Mouse (Mus musculus) intestine, embryonic 14.5 days (tissue): ENCODE measurements at regions not wholly inside any gene's neighbourhood (a gene's known extent, or its start where the extent isn't known, plus 50 kb on each side); places are given as distances from the start of the nearest gene placed in this dataset.

Experiments used
- ATAC-seq: fragments of 200-750 bp; cut with Nextera tagmentation; replicated peaks from 2 replicates; pipeline ENCODE4 v1.8.0; 2017; ENCODE audit warnings: low read depth, moderate number of reproducible peaks, moderate TSS enrichment, moderate library complexity; ENCODE audit not compliant: low FRiP score, low TSS enrichment
- DNase-seq: peaks from one replicate; pipeline ENCODE4 v3.0.0-alpha.2; 2018; ENCODE audit warnings: low spot score
- H3K27ac ChIP-seq: fragments of 300-500 bp; sonication (generic); 2 replicates; pipeline ENCODE4 v1.5.1; 2014; ENCODE audit warnings: low read depth, mild to moderate bottlenecking, control low read depth
- H3K27me3 ChIP-seq: fragments of 300-500 bp; sonication (generic); replicated peaks from 2 replicates; pipeline ENCODE4 v1.6.1; 2014; ENCODE audit warnings: low read length, control low read depth; ENCODE audit not compliant: control insufficient read depth, insufficient read depth
- H3K36me3 ChIP-seq: fragments of 300-500 bp; sonication (generic); 2 replicates; pipeline ENCODE4 v1.6.1; 2014; ENCODE audit warnings: low read length, control low read depth; ENCODE audit not compliant: control insufficient read depth, insufficient read depth
- H3K4me1 ChIP-seq: fragments of 300-500 bp; sonication (generic); replicated peaks from 2 replicates; pipeline ENCODE4 v1.6.1; 2014; ENCODE audit warnings: low read length, control low read depth, mixed read lengths; ENCODE audit not compliant: control insufficient read depth, insufficient read depth
- H3K4me2 ChIP-seq: fragments of 300-500 bp; sonication (generic); 2 replicates; pipeline ENCODE4 v1.6.1; 2014; ENCODE audit warnings: low read length
- H3K4me3 ChIP-seq: fragments of 300-500 bp; sonication (generic); 2 replicates; pipeline ENCODE4 v1.5.1; 2014; ENCODE audit warnings: low read depth, low read length, control low read depth, mixed read lengths
- H3K9ac ChIP-seq: fragments of 300-500 bp; sonication (generic); 2 replicates; pipeline ENCODE4 v1.6.1; 2014; ENCODE audit warnings: mild to moderate bottlenecking, low read length
- H3K9me3 ChIP-seq: fragments of 300-500 bp; sonication (generic); 2 replicates; pipeline ENCODE4 v1.6.1; 2016; ENCODE audit warnings: low read length, control low read depth; ENCODE audit not compliant: control insufficient read depth
- WGBS: fragments of 180-500 bp; shearing (Covaris S2); extraction: QIAGEN DNeasy Blood & Tissue Kit; methylation state at CpG from one replicate; pipeline ENCODE4 v1.1.7; 2014; 5-methylcytosine and 5-hydroxymethylcytosine counted together

DNA sequence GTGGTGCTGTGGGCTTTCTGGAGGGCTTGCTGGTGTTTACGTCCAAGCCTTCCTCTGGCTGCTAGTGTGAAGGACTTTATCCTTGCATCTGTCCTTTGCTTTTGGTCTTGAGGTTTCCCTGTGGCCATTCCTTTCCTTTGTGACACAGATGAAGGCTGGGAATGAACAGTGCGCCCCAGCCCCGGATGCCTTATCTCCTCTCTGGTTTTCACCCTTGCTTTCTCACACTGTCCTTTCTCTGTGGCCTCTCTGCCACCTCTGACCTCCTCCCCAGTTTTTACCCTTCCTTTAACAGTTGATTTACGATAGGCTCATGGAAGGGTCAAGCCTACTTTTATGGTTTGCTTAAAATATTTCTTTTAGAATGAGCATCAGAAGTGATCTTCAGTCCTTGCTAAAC, 53.2 kb downstream of the Gas1 start:
- H3K27ac ChIP-seq: no peak overlapping the region
- H3K4me1 ChIP-seq: peaks cover 15% of the 10 kb centered on the region
- no peak overlapping the region for H3K4me2 ChIP-seq
- no peaks in the 10 kb centered on the region for H3K27me3 ChIP-seq
- H3K36me3 ChIP-seq: no peaks in the 10 kb centered on the region
- no peak overlapping the region for H3K9ac ChIP-seq
- no peaks in the 10 kb centered on the region for H3K9me3 ChIP-seq
- DNase-seq: no peak
- ATAC-seq: no peak
- H3K4me3 ChIP-seq: no peak overlapping the region
- 40% methylated on average over 4 of the region's 4 CpGs for WGBS

DNA sequence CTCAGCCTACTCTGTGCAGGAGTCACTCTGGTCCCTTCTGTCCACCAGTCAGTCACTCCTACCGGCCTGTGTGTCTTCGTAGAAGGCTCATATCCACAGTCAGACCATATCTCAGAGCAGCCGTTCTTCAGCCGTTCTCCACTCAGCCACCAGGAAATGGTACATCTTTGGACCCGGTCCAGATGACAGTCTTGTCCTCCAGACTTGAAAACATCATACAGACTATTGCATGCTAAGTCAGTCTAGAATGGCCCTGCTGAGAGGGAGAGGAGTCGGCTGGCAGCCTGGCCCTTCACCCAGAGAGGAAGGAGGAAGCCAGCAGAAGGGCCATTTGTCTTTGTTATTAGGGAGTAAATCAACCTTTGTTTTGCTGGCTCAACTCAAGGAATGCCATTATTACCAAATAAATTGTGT, 54.0 kb downstream of the Gas1 start:
- no peak overlapping the region for H3K4me2 ChIP-seq
- H3K27me3 ChIP-seq: no peaks in the 10 kb centered on the region
- H3K27ac ChIP-seq: no peak overlapping the region
- H3K4me3 ChIP-seq: no peak overlapping the region
- H3K9ac ChIP-seq: no peak overlapping the region
- WGBS: 30% methylated on average over 6 of the region's 6 CpGs
- no peak for ATAC-seq
- H3K9me3 ChIP-seq: no peaks in the 10 kb centered on the region
- H3K4me1 ChIP-seq: peaks cover 15% of the 10 kb centered on the region
- DNase-seq: no peak
- H3K36me3 ChIP-seq: no peaks in the 10 kb centered on the region

DNA sequence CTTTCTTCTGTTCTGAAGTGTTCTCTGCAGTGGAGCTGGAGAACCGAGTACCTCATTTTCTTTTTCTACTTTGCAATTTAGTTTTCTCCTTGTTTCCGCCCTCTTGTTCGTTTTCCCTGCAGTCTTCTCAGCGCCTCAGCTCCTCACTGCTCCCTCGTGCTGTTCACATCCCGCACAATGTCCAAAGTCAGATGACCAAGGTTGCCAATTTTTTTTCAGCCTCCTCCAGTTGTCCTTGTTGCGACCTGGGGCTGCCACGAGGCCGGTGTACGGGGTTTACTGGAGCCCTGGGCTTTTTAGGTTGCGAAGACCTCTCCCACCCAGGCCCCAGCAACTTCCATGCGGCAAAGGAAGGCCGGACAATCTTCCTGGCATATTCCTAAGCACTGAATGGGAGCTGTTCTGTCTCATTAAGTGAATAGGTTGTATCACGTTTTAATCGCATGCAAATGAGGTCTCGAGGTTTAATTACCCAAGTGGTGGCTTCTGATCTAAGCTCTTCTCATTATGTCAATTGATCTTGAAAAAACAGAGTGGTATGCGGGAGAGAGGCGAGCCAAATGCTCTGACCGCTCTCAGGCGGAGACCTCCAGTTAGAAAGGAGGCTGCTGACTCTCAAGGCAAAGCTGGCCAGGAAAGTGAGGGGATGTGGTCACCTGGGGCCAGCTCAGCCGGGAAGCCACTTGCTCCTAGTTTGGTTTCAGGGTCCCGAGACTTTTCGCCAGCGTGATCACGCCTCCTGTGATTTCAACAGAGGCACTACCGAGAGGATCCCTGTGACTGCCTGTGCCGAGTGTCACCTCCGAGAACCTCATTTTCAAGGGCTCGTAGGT, 54.6 kb downstream of the Gas1 start:
- H3K4me2 ChIP-seq: no peak overlapping the region
- DNase-seq (no peak), ATAC-seq (no peak)
- no peaks in the 10 kb centered on the region for H3K27me3 ChIP-seq
- peaks cover 15% of the 10 kb centered on the region for H3K4me1 ChIP-seq
- H3K9ac ChIP-seq: no peak overlapping the region
- no peaks in the 10 kb centered on the region for H3K36me3 ChIP-seq
- no peaks in the 10 kb centered on the region for H3K9me3 ChIP-seq
- H3K27ac ChIP-seq: no peak overlapping the region
- WGBS: 58% methylated on average over 29 of the region's 29 CpGs
- H3K4me3 ChIP-seq: no peak overlapping the region

DNA sequence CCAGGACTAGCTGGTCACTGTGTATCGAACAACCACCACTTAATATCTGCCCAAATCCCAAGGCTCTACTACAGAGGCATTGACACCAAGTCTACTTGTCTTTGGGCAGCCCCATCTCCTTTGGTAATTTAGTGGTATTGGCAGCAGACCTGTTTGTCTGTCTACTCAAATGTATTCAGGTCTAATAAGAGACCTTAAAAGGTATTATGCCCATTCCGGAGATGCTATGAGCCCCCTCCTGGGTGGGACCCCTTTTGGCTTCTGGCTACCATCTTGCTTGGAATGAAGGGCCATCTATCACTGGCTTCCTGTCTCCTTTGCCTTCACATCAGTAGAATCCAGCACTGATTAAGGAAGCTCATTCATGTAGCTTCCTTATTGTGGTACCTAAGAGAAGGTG, 65.7 kb downstream of the Gas1 start:
- Histone ChIP-seq H3K27me3 (no peaks in the 10 kb centered on the region), H3K27ac (no peak overlapping the region)
- DNase-seq: no peak

DNA sequence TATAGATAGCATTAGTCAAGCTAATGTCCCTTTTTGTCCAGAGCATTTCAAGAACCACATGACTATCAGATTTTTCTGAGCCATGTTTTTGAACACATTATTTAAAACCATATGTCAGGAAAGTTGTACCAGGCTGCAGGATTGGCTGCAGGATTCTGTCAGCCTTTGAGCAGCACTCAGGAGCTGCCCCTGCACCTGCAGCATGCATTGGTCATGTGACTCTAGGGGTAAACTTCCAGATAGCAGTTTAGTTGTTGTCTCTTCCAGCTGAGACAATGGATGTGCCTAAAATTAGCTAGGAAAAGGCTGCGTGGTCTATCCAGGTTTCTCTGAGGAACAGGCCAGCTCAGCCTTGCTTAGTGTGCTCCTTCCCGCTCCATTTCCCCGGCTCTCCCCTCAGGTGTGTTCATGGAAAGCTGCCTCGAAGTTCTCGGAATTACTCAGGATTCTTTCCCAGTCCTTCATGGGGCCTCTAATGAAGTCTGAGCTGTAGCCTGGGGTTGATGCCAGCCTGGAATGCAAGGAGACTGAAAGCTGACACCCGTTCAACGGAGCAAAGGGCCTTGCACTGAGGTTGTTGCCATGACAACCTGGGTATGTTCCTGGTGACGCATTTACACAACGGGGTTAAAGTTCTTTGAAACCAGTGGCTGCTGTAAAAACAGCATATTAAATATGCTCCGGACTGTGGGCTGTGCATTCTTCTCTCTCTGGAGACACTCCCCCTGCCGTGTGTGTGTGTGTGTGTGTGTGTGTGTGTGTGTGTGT, 66.9 kb downstream of the Gas1 start:
- no peak overlapping the region for H3K9ac ChIP-seq
- DNase-seq (peak; percentile 76), ATAC-seq (peak; percentile 95)
- no peaks in the 10 kb centered on the region for H3K9me3 ChIP-seq
- no peaks in the 10 kb centered on the region for H3K36me3 ChIP-seq
- WGBS: 4% methylated on average over 11 of the region's 11 CpGs
- peak overlapping the region; percentile 31 for H3K4me2 ChIP-seq
- H3K27ac ChIP-seq: peak overlapping the region; percentile 69
- no peaks in the 10 kb centered on the region for H3K27me3 ChIP-seq
- H3K4me3 ChIP-seq: no peak overlapping the region
- peaks cover 4% of the 10 kb centered on the region for H3K4me1 ChIP-seq

More for the DNA sequence above, 65.7 kb downstream of the Gas1 start:
- no peak for ATAC-seq
- no peak overlapping the region for H3K9ac ChIP-seq
- no peak overlapping the region for H3K4me2 ChIP-seq
- H3K4me1 ChIP-seq: peaks cover 4% of the 10 kb centered on the region
- H3K4me3 ChIP-seq: no peak overlapping the region
- WGBS: 91% methylated on average over 2 of the region's 2 CpGs
- H3K9me3 ChIP-seq: no peaks in the 10 kb centered on the region
- no peaks in the 10 kb centered on the region for H3K36me3 ChIP-seq

DNA sequence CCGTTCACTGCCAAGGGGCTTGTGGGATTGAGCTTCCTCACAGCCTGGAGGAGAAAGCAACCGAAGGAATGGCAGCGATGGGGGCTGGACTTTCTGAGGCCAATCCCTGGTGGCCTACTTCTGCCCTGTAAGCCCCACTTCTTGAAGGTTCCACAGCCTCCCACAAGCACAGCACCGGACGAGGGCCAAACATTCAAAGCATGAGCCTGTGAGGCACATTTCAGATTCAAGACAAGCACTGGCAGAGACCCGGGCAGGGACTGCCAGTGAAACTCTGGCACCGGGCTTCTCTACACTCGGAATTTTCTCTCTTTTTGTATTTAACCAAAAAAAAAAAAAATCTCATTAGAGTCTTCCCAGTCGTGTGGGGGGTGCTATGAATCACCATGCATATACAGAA, 71.9 kb downstream of the Gas1 start:
- no peaks in the 10 kb centered on the region for H3K36me3 ChIP-seq
- no peak overlapping the region for H3K4me2 ChIP-seq
- no peak overlapping the region for H3K4me3 ChIP-seq
- WGBS: 87% methylated on average over 9 of the region's 9 CpGs
- DNase-seq: no peak
- no peak for ATAC-seq
- H3K27ac ChIP-seq: no peak overlapping the region
- H3K9me3 ChIP-seq: no peaks in the 10 kb centered on the region
- H3K9ac ChIP-seq: no peak overlapping the region
- H3K27me3 ChIP-seq: no peaks in the 10 kb centered on the region
- peaks cover 15% of the 10 kb centered on the region for H3K4me1 ChIP-seq

DNA sequence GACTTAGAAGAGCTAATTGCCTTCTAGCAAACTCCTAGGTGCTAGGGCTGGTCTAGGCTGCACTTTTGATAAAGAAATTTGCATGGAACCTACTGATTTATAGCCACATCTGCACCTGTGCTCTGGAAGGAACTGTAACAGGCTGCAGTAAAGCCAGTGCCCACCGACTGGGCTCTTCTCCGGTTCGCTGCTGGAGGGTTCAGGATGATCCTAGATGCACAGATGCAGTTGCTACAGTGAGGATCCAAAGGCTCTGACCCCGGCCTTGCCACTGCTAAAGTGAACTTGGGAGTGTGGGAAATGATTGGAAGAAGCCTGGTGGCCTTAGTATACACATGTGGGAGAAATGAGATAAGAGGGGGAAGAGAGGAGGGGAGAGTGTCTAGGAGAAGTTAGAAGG, 75.5 kb downstream of the Gas1 start:
- peaks cover 12% of the 10 kb centered on the region for H3K4me1 ChIP-seq
- H3K9ac ChIP-seq: no peak overlapping the region
- H3K9me3 ChIP-seq: no peaks in the 10 kb centered on the region
- H3K36me3 ChIP-seq: no peaks in the 10 kb centered on the region
- no peaks in the 10 kb centered on the region for H3K27me3 ChIP-seq
- no peak overlapping the region for H3K4me3 ChIP-seq
- WGBS: 61% methylated on average over 4 of the region's 4 CpGs
- no peak overlapping the region for H3K27ac ChIP-seq
- DNase-seq (no peak), ATAC-seq (no peak)
- no peak overlapping the region for H3K4me2 ChIP-seq

DNA sequence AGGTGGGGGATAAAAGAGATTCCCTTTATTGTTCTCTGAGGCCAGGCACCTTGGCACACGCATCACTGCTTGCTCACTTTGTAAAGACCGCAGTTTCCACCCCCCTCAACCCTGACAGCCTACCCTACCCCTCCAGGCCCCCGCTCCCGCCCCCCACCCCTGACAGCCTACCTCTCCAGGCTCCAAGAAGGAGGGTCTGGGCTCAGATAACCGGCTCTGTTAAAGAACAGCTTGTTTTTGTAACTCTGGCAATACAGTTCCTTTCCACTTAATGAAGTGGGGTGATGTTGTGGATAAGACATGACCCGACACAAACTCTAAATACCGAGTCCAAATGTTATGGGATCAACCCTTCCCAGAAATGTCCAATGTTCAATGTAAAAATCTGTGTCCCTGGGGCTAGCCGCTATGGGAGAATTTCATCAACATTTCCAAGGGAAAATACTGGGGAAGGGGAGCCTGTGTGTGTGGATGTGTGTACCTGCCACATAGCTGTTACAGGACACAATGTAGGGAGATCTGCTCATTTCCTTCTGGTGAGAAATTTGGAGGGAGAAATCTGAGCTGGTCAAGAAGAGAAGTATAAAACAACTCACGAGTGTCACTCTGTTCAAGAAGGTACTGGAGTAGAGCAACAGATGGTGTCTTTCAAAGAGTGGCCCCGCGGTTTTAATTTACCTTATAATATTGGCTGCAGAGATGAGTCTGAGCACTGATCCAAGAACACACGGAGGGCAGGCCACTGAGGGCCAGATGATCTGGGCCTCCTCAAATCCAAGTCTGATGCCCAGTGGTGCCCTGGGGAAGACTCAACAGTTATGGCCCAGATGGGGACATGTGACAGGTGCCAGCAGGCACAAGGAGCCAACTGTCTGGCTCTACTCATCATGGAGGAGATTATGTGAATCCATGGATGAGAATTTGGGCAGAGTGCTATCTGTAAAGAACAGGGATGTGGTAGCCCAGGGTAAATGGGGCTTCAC, 76.7 kb downstream of the Gas1 start:
- 57% methylated on average over 12 of the region's 12 CpGs for WGBS
- peak; percentile 52 for DNase-seq
- H3K36me3 ChIP-seq: no peaks in the 10 kb centered on the region
- ATAC-seq: peak; percentile 76
- H3K27ac ChIP-seq: peak overlapping the region; percentile 69
- no peaks in the 10 kb centered on the region for H3K27me3 ChIP-seq
- no peak overlapping the region for H3K4me3 ChIP-seq
- H3K9me3 ChIP-seq: no peaks in the 10 kb centered on the region
- peaks cover 12% of the 10 kb centered on the region for H3K4me1 ChIP-seq
- H3K9ac ChIP-seq: no peak overlapping the region
- no peak overlapping the region for H3K4me2 ChIP-seq
